Mouse (Mus musculus) bone marrow macrophage, adult 2 months (primary cell): Measurements from ENCODE around the gene Ripk1.

Experiments used
- CTCF ChIP-seq: IDR thresholded peaks from 2 replicates; pipeline ENCODE4 v1.5.1; 2012; ENCODE audit warnings: low read depth, mild to moderate bottlenecking, low read length, moderate library complexity
- POLR2A ChIP-seq: IDR thresholded peaks from 2 replicates; pipeline ENCODE4 v1.6.1; 2012; ENCODE audit warnings: mild to moderate bottlenecking, low read depth, low read length, borderline replicate concordance

DNA sequence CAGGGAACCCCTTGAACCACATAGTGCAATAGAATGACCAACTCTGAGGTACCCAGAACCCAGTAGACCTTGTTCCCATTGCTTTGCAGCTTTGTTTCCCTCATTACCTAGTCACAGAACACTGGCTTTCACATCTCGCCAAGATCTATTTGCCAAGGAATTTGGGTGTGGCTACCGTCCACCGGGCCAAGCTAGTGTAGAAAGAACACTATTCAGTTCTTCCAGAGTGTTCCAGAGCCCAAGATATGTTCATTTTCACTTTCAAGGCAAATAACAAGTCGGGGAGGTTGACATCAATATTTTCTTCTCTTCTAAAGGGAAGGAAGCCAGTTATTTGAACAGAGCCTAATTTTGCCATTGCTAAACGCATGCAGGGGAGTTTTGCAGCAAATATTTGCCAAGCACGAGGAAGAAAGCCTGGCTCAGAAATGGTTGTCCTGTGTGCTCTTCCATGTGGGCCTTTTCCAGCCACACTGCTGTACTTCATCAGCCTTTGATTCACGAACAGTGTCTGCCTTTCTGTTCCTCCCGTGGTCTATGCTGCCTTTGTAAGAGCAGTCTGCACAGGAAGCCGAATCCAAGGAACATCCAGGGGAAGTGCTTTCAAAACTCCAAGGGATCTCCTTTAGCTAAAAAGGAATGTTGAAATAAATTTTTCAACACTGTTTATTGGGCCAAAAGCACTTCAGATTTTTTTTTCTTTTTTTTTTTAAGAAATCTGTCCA, 82.0 kb downstream of the Ripk1 start:
- TF ChIP-seq POLR2A (no peak), CTCF (no peak)
